Comparison of ENCODE assay signal across 8 mouse cellular contexts in genomic region chr8:4678908-4679545, GRCm38 (mm10).
A peak's percentile ranks its signal among the peaks of the same experiment; 100 is the strongest.
DNase-seq lines count a peak whose midpoint lies in the region; ATAC-seq and TF ChIP-seq lines count a peak whose summit lies in the region.

No protein-coding gene starts in this region.

- H3K27ac ChIP-seq in heart, embryonic 12.5 days (ENCODE audit: poor library complexity, severe bottlenecking), result peak overlapping the region; percentile 91; the same call in 1 of the 2 replicates
- H3K27ac ChIP-seq in embryonic facial prominence, embryonic 10.5 days (replicated peaks), result peak overlapping the region; percentile 95
- H3K27ac ChIP-seq in hindbrain, embryonic 14.5 days, result peak overlapping the region; percentile 97; the same call in 1 of the 2 replicates
- peak overlapping the region; percentile 92; the same call in 1 of the 2 replicates for H3K27ac ChIP-seq in liver, embryonic 15.5 days (replicated peaks)

- no peak for TF ChIP-seq CTCF in E14TG2a.4 (conservative IDR thresholded peaks at IDR 0.05; ENCODE audit: low read length)

- no peak for DNase-seq in heart, adult 8-10 months (ENCODE audit: low spot score)
- DNase-seq in embryonic facial prominence, embryonic 10.5 days (ENCODE audit: low spot score), result no peak
- DNase-seq in hindbrain, embryonic 14.5 days (ENCODE audit: low spot score), result no peak
- DNase-seq in right cerebral cortex, postnatal 14 days, result peak; percentile 10
- DNase-seq in embryo, embryonic 9.5 days (ENCODE audit: extremely low spot score), result no peak

- peak overlapping the region; percentile 62 for H3K4me2 ChIP-seq in heart, embryonic 12.5 days
- H3K4me2 ChIP-seq in hindbrain, embryonic 14.5 days (replicated peaks), result peak overlapping the region; percentile 50
- peak overlapping the region; percentile 94 for H3K4me2 ChIP-seq in liver, embryonic 15.5 days

- peaks cover 18% of the 10 kb centered on the region for H3K9me3 ChIP-seq in heart, embryonic 12.5 days (replicated peaks)
- peaks cover 25% of the 10 kb centered on the region for H3K9me3 ChIP-seq in E14TG2a.4 (ENCODE audit: low read length)
- peaks cover 20% of the 10 kb centered on the region; the same call in 1 of the 2 replicates for H3K9me3 ChIP-seq in embryonic facial prominence, embryonic 10.5 days
- H3K9me3 ChIP-seq in hindbrain, embryonic 14.5 days (ENCODE audit: control insufficient read depth, low read length), result 0 out of 2 replicates have a peak, but pooled peaks cover 3% of the 10 kb centered on the region
- 0 out of 2 replicates have a peak, but pooled peaks cover 5% of the 10 kb centered on the region for H3K9me3 ChIP-seq in liver, embryonic 15.5 days (replicated peaks)

- H3K9ac ChIP-seq in heart, embryonic 12.5 days, result peak overlapping the region; percentile 68; the same call in 1 of the 2 replicates
- peak overlapping the region; percentile 68 for H3K9ac ChIP-seq in hindbrain, embryonic 14.5 days
- H3K9ac ChIP-seq in liver, embryonic 15.5 days, result no peak overlapping the region

- 76% methylated on average over 8 of the region's 8 CpGs for WGBS in heart, embryonic 12.5 days
- 77% methylated on average over 8 of the region's 8 CpGs for WGBS in embryonic facial prominence, embryonic 10.5 days
- WGBS in hindbrain, embryonic 14.5 days, result 75% methylated on average over 8 of the region's 8 CpGs
- 77% methylated on average over 8 of the region's 8 CpGs for whole genome bisulfite sequencing in liver, embryonic 15.5 days (ENCODE audit: insufficient replicate concordance)

- 0 out of 2 replicates have a peak, but pooled peaks cover 3% of the 10 kb centered on the region for H3K36me3 ChIP-seq in heart, embryonic 12.5 days
- H3K36me3 ChIP-seq in E14TG2a.4 (ENCODE audit: insufficient read depth, low read length), result no peaks in the 10 kb centered on the region; the same call in 1 of the 2 replicates
- no peaks in the 10 kb centered on the region; the same call in 1 of the 2 replicates for H3K36me3 ChIP-seq in embryonic facial prominence, embryonic 10.5 days (replicated peaks)
- no peaks in the 10 kb centered on the region for H3K36me3 ChIP-seq in hindbrain, embryonic 14.5 days (replicated peaks; ENCODE audit: control insufficient read depth, insufficient read depth)
- no peaks in the 10 kb centered on the region for H3K36me3 ChIP-seq in liver, embryonic 15.5 days (replicated peaks)

- no peak for ATAC-seq in heart, embryonic 12.5 days (ENCODE audit: insufficient number of reproducible peaks, low FRiP score)
- ATAC-seq in hindbrain, embryonic 14.5 days (ENCODE audit: low FRiP score), result 0 out of 2 replicates have a peak, but pooled peaks have one; percentile 0
- ATAC-seq in liver, embryonic 15.5 days (ENCODE audit: insufficient read depth), result no peak

- H3K27me3 ChIP-seq in heart, embryonic 12.5 days (replicated peaks), result no peaks in the 10 kb centered on the region
- H3K27me3 ChIP-seq in E14TG2a.4 (ENCODE audit: insufficient read depth, low read length), result no peaks in the 10 kb centered on the region
- H3K27me3 ChIP-seq in embryonic facial prominence, embryonic 10.5 days (replicated peaks; ENCODE audit: low read depth, poor library complexity, severe bottlenecking), result no peaks in the 10 kb centered on the region
- H3K27me3 ChIP-seq in hindbrain, embryonic 14.5 days (ENCODE audit: control insufficient read depth, insufficient read depth, low read length), result no peaks in the 10 kb centered on the region
- no peaks in the 10 kb centered on the region for H3K27me3 ChIP-seq in liver, embryonic 15.5 days

- H3K4me3 ChIP-seq in heart, embryonic 12.5 days, result peak overlapping the region; percentile 57
- peak overlapping the region; percentile 84 for H3K4me3 ChIP-seq in E14TG2a.4 (replicated peaks; ENCODE audit: low read length)
- H3K4me3 ChIP-seq in embryonic facial prominence, embryonic 10.5 days, result peak overlapping the region; percentile 74
- peak overlapping the region; percentile 47 for H3K4me3 ChIP-seq in hindbrain, embryonic 14.5 days (replicated peaks; ENCODE audit: low read length)
- peak overlapping the region; percentile 76 for H3K4me3 ChIP-seq in liver, embryonic 15.5 days (replicated peaks)

- H3K4me1 ChIP-seq in heart, embryonic 12.5 days (replicated peaks), result no peaks in the 10 kb centered on the region
- H3K4me1 ChIP-seq in E14TG2a.4 (replicated peaks; ENCODE audit: low read depth, low read length), result no peaks in the 10 kb centered on the region
- peaks cover 3% of the 10 kb centered on the region; the same call in 1 of the 2 replicates for H3K4me1 ChIP-seq in embryonic facial prominence, embryonic 10.5 days
- peaks cover 9% of the 10 kb centered on the region for H3K4me1 ChIP-seq in hindbrain, embryonic 14.5 days (replicated peaks; ENCODE audit: control insufficient read depth, insufficient read depth, low read length)
- H3K4me1 ChIP-seq in liver, embryonic 15.5 days (replicated peaks), result peaks cover 17% of the 10 kb centered on the region
